Mouse (Mus musculus): ENCODE measurements around the gene Polr3b. TPM values are rescaled to one million over a fixed set of nuclear protein-coding genes. Genes with fewer than 3 reads are reported as not detected.

Gene Polr3b
- polyA plus RNA-seq, 1 experiment from 2014 or later = 17.2 TPM

DNA sequence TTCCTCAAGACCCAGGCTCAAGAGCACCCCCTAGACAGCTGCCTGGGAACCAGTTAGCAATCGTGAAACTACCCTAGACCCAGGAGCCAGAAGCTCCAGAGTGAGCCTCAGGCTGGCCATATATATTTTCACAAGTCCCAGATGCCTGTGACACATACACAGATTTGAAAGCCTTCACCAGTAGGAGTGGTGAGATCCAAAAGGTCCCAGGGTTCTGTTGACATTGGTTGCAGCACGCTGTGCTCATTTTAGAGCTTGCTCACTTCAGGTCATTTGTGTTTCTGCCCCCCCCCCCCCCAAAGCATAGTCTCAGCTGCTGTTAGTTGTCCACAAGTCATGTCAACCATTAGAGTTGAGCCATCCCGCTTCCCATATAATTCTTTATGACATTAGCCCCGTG is 31.9 kb downstream of the Polr3b start:
- Histone ChIP-seq H3K9ac (no peak overlapping the region), H3K36me3 (replicated peaks; ENCODE audit: control insufficient read depth, insufficient read depth) (peaks cover 15% of the 10 kb centered on the region), H3K9me3 (ENCODE audit: control insufficient read depth, low read length) (no peaks in the 10 kb centered on the region), H3K4me2 (replicated peaks) (no peak overlapping the region), H3K4me3 (replicated peaks; ENCODE audit: low read length) (no peak overlapping the region), H3K4me1 (replicated peaks; ENCODE audit: control insufficient read depth, insufficient read depth, low read length) (peaks cover 15% of the 10 kb centered on the region; the same call in 1 of the 2 replicates), H3K27ac (no peak overlapping the region), H3K27me3 (ENCODE audit: control insufficient read depth, insufficient read depth, low read length) (no peaks in the 10 kb centered on the region)
- no peak for DNase-seq (ENCODE audit: low spot score)
- no peak for ATAC-seq (ENCODE audit: low FRiP score)
- 79% methylated on average over 4 of the region's 4 CpGs for WGBS

DNA sequence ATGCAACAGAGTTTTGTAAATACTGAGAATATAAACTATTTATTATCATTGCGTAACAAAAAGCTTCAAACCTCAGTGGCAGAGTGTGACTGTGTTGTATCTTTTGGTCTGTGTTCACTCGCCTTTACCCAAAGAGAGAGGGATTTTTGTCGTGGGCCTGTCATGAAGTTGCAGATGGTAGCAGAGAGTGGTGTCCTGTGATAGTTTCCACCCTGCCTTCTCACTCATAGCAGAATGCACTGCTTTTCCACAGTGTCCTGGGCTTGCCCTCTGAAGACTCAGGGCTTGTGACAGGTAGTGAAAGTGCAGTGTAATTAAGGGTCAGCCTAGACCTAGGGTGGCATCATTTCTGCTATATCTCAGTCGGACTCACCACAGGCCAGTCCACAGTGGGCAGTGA is 32.6 kb downstream of the Polr3b start:
- H3K9ac ChIP-seq = no peak overlapping the region
- WGBS = 90% methylated on average over 4 of the region's 4 CpGs
- H3K27ac ChIP-seq = no peak overlapping the region
- H3K4me3 ChIP-seq (replicated peaks; ENCODE audit: low read length) = no peak overlapping the region
- H3K4me1 ChIP-seq (replicated peaks; ENCODE audit: control insufficient read depth, insufficient read depth, low read length) = peaks cover 17% of the 10 kb centered on the region; the same call in 1 of the 2 replicates
- H3K27me3 ChIP-seq (ENCODE audit: control insufficient read depth, insufficient read depth, low read length) = no peaks in the 10 kb centered on the region
- ATAC-seq (ENCODE audit: low FRiP score) (no peak), DNase-seq (ENCODE audit: low spot score) (no peak)
- no peaks in the 10 kb centered on the region for H3K9me3 ChIP-seq (ENCODE audit: control insufficient read depth, low read length)
- H3K4me2 ChIP-seq (replicated peaks) = no peak overlapping the region
- H3K36me3 ChIP-seq (replicated peaks; ENCODE audit: control insufficient read depth, insufficient read depth) = peaks cover 13% of the 10 kb centered on the region; the same call in 1 of the 2 replicates

DNA sequence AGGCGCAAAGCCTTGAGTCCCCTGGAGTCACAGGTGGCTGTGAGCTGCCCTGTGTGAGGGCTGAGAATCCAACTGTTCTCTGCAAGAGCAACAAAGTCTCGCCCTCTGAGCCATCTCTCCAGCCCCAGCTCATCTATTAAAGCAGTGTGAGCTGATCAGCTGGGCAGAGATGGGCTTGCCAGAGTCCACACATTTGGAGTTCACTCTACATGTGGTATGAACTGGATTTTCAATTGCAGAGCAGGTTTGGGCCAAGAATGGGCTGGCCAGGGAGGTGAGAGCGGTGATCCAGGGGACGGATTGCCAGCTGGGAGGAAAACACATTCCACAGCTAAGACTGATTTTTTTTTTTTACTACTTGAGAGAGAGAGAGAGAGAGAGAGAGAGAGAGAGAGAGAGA is 34.5 kb downstream of the Polr3b start:
- peaks cover 17% of the 10 kb centered on the region; the same call in 1 of the 2 replicates for H3K4me1 ChIP-seq (replicated peaks; ENCODE audit: control insufficient read depth, insufficient read depth, low read length)
- H3K27me3 ChIP-seq (ENCODE audit: control insufficient read depth, insufficient read depth, low read length) = no peaks in the 10 kb centered on the region
- H3K9ac ChIP-seq = no peak overlapping the region
- H3K4me2 ChIP-seq (replicated peaks) = no peak overlapping the region
- no peak overlapping the region for H3K27ac ChIP-seq
- H3K4me3 ChIP-seq (replicated peaks; ENCODE audit: low read length) = no peak overlapping the region
- 84% methylated on average over 4 of the region's 4 CpGs for WGBS
- no peak for ATAC-seq (ENCODE audit: low FRiP score)
- DNase-seq (ENCODE audit: low spot score) = no peak
- no peaks in the 10 kb centered on the region for H3K9me3 ChIP-seq (ENCODE audit: control insufficient read depth, low read length)
- peaks cover 21% of the 10 kb centered on the region; the same call in 1 of the 2 replicates for H3K36me3 ChIP-seq (replicated peaks; ENCODE audit: control insufficient read depth, insufficient read depth)

DNA sequence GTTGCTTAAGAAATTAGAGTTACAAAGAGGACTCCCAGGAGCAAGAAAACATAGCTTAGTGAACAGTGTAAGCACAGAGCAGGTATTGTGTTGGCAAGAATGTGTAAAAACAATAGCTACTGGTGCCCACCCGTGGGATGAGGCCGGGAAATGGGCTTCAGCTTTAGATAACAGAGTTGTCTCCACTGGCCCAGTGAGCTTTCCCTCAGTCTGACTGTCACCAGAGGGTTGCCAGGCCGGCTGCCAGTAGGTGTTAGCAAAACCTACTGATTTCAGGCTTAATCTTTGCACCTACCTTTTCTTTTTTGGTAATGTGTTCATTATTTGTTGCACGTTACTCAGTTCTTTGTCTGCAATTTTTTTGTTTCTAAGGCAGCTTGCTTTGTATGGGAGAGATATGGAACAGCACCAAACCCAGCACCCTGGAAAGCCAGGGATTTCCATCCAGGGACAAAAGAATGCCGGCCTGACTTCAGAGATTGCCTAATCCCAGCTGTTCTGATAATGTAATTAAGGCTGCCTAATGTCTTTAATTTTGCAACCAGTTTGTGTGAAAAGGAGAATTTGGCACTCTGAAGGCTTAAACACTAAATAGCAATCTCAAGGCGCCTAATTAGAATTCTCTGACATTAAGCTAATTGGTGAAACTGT is 35.5 kb downstream of the Polr3b start:
- DNase-seq (ENCODE audit: low spot score) = peak; percentile 33
- ATAC-seq (ENCODE audit: low FRiP score) = no peak
- WGBS = 27% methylated on average over 6 of the region's 6 CpGs

DNA sequence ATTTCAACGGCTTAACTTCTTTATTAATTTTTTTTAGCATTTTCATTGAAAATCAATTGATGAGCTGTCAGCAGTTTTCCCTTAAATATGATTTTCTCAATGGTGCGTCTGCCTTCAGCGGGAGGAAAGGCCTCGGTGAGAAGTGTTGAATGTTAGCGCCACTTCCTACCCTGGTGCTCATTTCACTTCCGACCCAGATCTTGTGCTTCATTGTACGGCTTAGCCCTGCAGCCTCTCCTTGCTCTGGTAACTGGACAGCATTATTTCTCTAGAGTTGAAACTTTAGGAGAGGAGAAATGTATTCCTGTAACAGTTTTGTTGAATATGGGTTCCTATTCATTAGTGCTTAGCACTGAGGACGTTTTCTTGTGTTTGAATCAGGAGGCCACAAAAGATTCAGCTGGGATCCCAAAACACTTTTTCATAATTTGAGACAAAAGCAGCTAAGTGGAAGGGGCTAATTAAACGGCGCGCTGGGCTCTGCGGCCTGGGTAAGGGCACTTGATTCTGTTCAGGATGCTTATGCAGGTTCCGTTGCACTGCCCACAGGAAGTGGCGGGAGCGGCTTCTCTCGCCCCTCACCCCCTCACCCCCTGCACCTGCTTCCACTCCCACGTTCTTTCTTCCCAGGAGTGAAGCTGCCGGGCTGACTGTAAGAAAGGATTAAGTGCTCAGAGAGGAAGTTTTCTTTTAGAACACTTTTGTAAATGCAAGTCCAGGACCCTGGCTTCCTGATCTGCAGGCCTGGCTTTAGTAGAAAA is 36.2 kb downstream of the Polr3b start:
- no peak for ATAC-seq (ENCODE audit: low FRiP score)
- DNase-seq (ENCODE audit: low spot score) = no peak
- Histone ChIP-seq H3K27ac (peak overlapping the region; percentile 65; the same call in 1 of the 2 replicates), H3K9me3 (ENCODE audit: control insufficient read depth, low read length) (no peaks in the 10 kb centered on the region), H3K4me3 (replicated peaks; ENCODE audit: low read length) (no peak overlapping the region), H3K36me3 (replicated peaks; ENCODE audit: control insufficient read depth, insufficient read depth) (peaks cover 11% of the 10 kb centered on the region; the same call in 1 of the 2 replicates), H3K9ac (no peak overlapping the region), H3K27me3 (ENCODE audit: control insufficient read depth, insufficient read depth, low read length) (no peaks in the 10 kb centered on the region), H3K4me2 (replicated peaks) (no peak overlapping the region), H3K4me1 (replicated peaks; ENCODE audit: control insufficient read depth, insufficient read depth, low read length) (peaks cover 17% of the 10 kb centered on the region; the same call in 1 of the 2 replicates)
- 41% methylated on average over 18 of the region's 18 CpGs for WGBS

More for the DNA sequence above, 35.5 kb downstream of the Polr3b start:
- Histone ChIP-seq H3K27me3 (ENCODE audit: control insufficient read depth, insufficient read depth, low read length) (no peaks in the 10 kb centered on the region), H3K27ac (peak overlapping the region; percentile 43), H3K9ac (no peak overlapping the region), H3K9me3 (ENCODE audit: control insufficient read depth, low read length) (no peaks in the 10 kb centered on the region), H3K4me3 (replicated peaks; ENCODE audit: low read length) (no peak overlapping the region), H3K4me1 (replicated peaks; ENCODE audit: control insufficient read depth, insufficient read depth, low read length) (peaks cover 17% of the 10 kb centered on the region; the same call in 1 of the 2 replicates), H3K4me2 (replicated peaks) (no peak overlapping the region), H3K36me3 (replicated peaks; ENCODE audit: control insufficient read depth, insufficient read depth) (peaks cover 18% of the 10 kb centered on the region; the same call in 1 of the 2 replicates)

DNA sequence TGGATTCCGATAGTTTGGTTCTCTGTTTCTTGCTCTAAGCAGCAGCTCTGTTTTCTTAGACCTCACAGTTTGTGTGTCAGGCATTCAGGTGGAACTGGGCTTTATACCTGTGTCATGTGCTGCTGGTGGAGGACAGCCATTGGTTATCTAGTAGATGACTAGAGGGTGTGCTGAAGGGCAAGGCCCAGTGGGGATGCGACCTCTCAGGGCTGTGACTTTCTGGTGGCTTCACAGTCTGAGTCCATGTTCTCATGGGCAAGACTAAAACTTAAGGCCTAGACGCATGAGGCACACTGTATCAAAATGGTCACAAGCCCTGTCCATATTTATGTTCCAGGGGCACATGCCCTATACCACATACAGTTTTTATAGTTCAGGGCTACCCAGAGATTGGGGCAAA is 37.2 kb downstream of the Polr3b start:
- ATAC-seq (ENCODE audit: low FRiP score) (no peak), DNase-seq (ENCODE audit: low spot score) (no peak)
- Histone ChIP-seq H3K9me3 (ENCODE audit: control insufficient read depth, low read length) (no peaks in the 10 kb centered on the region), H3K27ac (no peak overlapping the region), H3K4me2 (replicated peaks) (no peak overlapping the region), H3K9ac (no peak overlapping the region), H3K4me1 (replicated peaks; ENCODE audit: control insufficient read depth, insufficient read depth, low read length) (peaks cover 17% of the 10 kb centered on the region; the same call in 1 of the 2 replicates), H3K27me3 (ENCODE audit: control insufficient read depth, insufficient read depth, low read length) (no peaks in the 10 kb centered on the region), H3K36me3 (replicated peaks; ENCODE audit: control insufficient read depth, insufficient read depth) (peaks cover 10% of the 10 kb centered on the region; the same call in 1 of the 2 replicates), H3K4me3 (replicated peaks; ENCODE audit: low read length) (no peak overlapping the region)
- WGBS = 95% methylated on average over 3 of the region's 3 CpGs

DNA sequence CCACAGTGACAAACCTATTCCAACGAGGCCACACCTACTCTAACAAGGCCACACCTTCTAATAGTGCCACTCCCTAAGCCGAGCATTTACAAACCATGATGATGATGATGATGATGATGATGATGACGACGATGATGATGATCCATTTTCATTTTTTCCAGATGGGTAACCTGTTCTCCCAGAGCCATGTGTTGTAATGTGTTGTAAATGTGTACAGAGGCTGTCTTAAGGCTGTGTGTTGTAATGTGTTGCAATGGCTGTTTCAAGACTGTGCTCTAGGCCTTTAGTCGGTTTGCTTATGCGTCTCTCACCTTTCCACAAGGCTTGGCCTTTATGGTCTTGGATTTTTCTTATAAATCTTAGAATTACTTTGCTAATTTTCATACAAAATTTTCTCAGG is 40.0 kb downstream of the Polr3b start:
- Histone ChIP-seq H3K36me3 (replicated peaks; ENCODE audit: control insufficient read depth, insufficient read depth) (peaks cover 10% of the 10 kb centered on the region; the same call in 1 of the 2 replicates), H3K4me3 (replicated peaks; ENCODE audit: low read length) (no peak overlapping the region), H3K27me3 (ENCODE audit: control insufficient read depth, insufficient read depth, low read length) (no peaks in the 10 kb centered on the region), H3K9me3 (ENCODE audit: control insufficient read depth, low read length) (no peaks in the 10 kb centered on the region), H3K4me1 (replicated peaks; ENCODE audit: control insufficient read depth, insufficient read depth, low read length) (peaks cover 17% of the 10 kb centered on the region; the same call in 1 of the 2 replicates), H3K9ac (no peak overlapping the region), H3K4me2 (replicated peaks) (no peak overlapping the region), H3K27ac (no peak overlapping the region)
- 97% methylated on average over 6 of the region's 6 CpGs for WGBS
- no peak for ATAC-seq (ENCODE audit: low FRiP score)
- no peak for DNase-seq (ENCODE audit: low spot score)

DNA sequence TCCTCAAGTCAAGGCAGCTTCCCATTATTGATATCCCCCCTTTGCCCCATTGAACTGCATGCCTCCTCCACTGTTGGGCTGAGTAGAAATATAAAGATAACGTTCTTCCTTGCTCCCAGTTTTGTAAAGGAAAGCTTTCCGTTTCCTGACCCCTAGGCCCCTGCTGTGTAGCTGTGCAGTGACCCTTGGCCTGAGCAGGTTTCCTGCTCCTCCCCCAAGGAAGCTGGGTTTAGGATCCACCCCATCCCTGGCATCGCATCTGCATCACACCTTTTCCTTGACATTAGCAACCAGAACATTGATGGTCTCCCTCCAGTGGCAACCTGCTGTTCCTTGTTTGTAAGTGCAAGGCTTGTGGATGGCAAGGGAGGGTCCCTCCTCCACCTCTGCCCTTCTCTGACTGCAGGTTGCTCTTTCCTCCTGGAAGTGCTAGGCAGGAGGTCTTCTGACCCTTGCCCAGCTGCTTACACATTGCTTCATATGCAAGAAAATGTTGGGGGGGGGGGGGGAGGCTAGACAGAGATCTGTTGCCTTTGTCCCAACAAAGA is 43.7 kb downstream of the Polr3b start:
- H3K4me3 ChIP-seq (replicated peaks; ENCODE audit: low read length) = no peak overlapping the region
- no peak overlapping the region for H3K9ac ChIP-seq
- ATAC-seq (ENCODE audit: low FRiP score) = no peak
- no peak overlapping the region for H3K27ac ChIP-seq
- no peaks in the 10 kb centered on the region for H3K27me3 ChIP-seq (ENCODE audit: control insufficient read depth, insufficient read depth, low read length)
- H3K4me2 ChIP-seq (replicated peaks) = no peak overlapping the region
- DNase-seq (ENCODE audit: low spot score) = no peak
- no peaks in the 10 kb centered on the region for H3K9me3 ChIP-seq (ENCODE audit: control insufficient read depth, low read length)
- no peaks in the 10 kb centered on the region for H3K4me1 ChIP-seq (replicated peaks; ENCODE audit: control insufficient read depth, insufficient read depth, low read length)
- 14% methylated on average over 3 of the region's 3 CpGs for WGBS
- peaks cover 22% of the 10 kb centered on the region for H3K36me3 ChIP-seq (replicated peaks; ENCODE audit: control insufficient read depth, insufficient read depth)

DNA sequence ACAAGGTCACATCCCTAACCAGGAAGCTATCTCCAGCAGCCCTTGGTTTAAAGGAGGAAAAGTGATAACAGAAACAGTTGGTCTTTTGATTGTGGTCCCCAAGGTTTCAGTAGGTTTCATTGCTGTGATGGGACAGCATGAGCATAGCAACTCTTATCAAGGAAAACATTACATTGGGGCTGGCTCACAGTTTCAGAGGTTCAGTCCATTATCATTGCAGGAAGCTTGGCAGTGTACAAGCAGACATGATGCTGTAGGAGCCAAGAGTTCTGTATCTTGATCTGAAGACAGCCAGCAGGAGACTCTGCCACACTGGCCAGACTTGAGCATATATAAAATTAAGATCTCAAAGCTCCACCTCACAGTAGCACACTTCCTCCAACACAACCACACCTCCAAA is 53.6 kb downstream of the Polr3b start:
- Histone ChIP-seq H3K27me3 (ENCODE audit: control insufficient read depth, insufficient read depth, low read length) (no peaks in the 10 kb centered on the region), H3K27ac (no peak overlapping the region), H3K4me1 (replicated peaks; ENCODE audit: control insufficient read depth, insufficient read depth, low read length) (no peaks in the 10 kb centered on the region), H3K9me3 (ENCODE audit: control insufficient read depth, low read length) (no peaks in the 10 kb centered on the region), H3K36me3 (replicated peaks; ENCODE audit: control insufficient read depth, insufficient read depth) (peaks cover 73% of the 10 kb centered on the region), H3K9ac (no peak overlapping the region), H3K4me3 (replicated peaks; ENCODE audit: low read length) (no peak overlapping the region), H3K4me2 (replicated peaks) (no peak overlapping the region)
- DNase-seq (ENCODE audit: low spot score) (no peak), ATAC-seq (ENCODE audit: low FRiP score) (no peak)
